Mouse (Mus musculus): Measurements from ENCODE around the gene Krtcap2. TPM values are rescaled to one million over a fixed set of nuclear protein-coding genes. Genes with fewer than 3 reads are reported as not detected.

Krtcap2 gene
- polyA plus RNA-seq, 1 experiment from 2014 or later: 271 TPM

- no peak within 1 kb of the TSS for H3K4me2 ChIP-seq (replicated peaks)
- 56% methylated on average over 7 of the region's 7 CpGs for WGBS
- no peak within 1 kb of the TSS for H3K27ac ChIP-seq
- H3K4me3 ChIP-seq: no peak within 1 kb of the TSS
- H3K4me1 ChIP-seq: no peaks in the 10 kb centered on the region
- H3K36me3 ChIP-seq: no peaks in the 10 kb centered on the region
- no peaks in the 10 kb centered on the region for H3K9me3 ChIP-seq (replicated peaks)
- no peak within 1 kb of the TSS for H3K9ac ChIP-seq
- no peak for ATAC-seq (ENCODE audit: low FRiP score)
- no peaks in the 10 kb centered on the region; the same call in 1 of the 2 replicates for H3K27me3 ChIP-seq
Observed at GRCm38 (mm10) chr3:89259076-89259475, 13.3 kb downstream of the Krtcap2 start, which contains the start of gene Dpm3. Dpm3 (plus strand) TSS chr3:89259358.

- Histone ChIP-seq H3K4me1 (no peaks in the 10 kb centered on the region), H3K4me2 (replicated peaks) (no peak overlapping the region), H3K27ac (no peak overlapping the region), H3K9me3 (replicated peaks) (no peaks in the 10 kb centered on the region), H3K4me3 (no peak overlapping the region), H3K9ac (no peak overlapping the region), H3K36me3 (no peaks in the 10 kb centered on the region), H3K27me3 (no peaks in the 10 kb centered on the region; the same call in 1 of the 2 replicates)
- ATAC-seq (ENCODE audit: low FRiP score): no peak
- WGBS: 67% methylated on average over 3 of the region's 3 CpGs
Observed at GRCm38 (mm10) chr3:89260211-89260610, 14.4 kb downstream of the Krtcap2 start.

- Histone ChIP-seq H3K9me3 (replicated peaks) (no peaks in the 10 kb centered on the region), H3K4me2 (replicated peaks) (no peak overlapping the region), H3K27ac (no peak overlapping the region), H3K27me3 (no peaks in the 10 kb centered on the region; the same call in 1 of the 2 replicates), H3K9ac (no peak overlapping the region), H3K4me3 (no peak overlapping the region), H3K36me3 (no peaks in the 10 kb centered on the region), H3K4me1 (peaks cover 11% of the 10 kb centered on the region)
- 77% methylated on average over 10 of the region's 10 CpGs for WGBS
- no peak for ATAC-seq (ENCODE audit: low FRiP score)
Observed at GRCm38 (mm10) chr3:89262417-89262816, 16.7 kb downstream of the Krtcap2 start.

GRCm38 (mm10) chr3:89266439-89266893 is 20.7 kb downstream of the Krtcap2 start:
- peak; percentile 84 for ATAC-seq (ENCODE audit: low FRiP score)
- Histone ChIP-seq H3K4me1 (peaks cover 34% of the 10 kb centered on the region), H3K4me2 (replicated peaks) (peak overlapping the region; percentile 65), H3K9me3 (replicated peaks) (no peaks in the 10 kb centered on the region), H3K9ac (peak overlapping the region; percentile 75), H3K27ac (peak overlapping the region; percentile 69), H3K4me3 (peak overlapping the region; percentile 57), H3K27me3 (no peaks in the 10 kb centered on the region), H3K36me3 (no peaks in the 10 kb centered on the region)
- 2% methylated on average over 20 of the region's 20 CpGs for WGBS

GRCm38 (mm10) chr3:89268916-89269315 is 23.1 kb downstream of the Krtcap2 start:
- no peaks in the 10 kb centered on the region for H3K27me3 ChIP-seq
- no peak for ATAC-seq (ENCODE audit: low FRiP score)
- H3K9ac ChIP-seq: no peak overlapping the region
- no peaks in the 10 kb centered on the region for H3K36me3 ChIP-seq
- no peak overlapping the region for H3K4me3 ChIP-seq
- WGBS: 48% methylated on average over 8 of the region's 8 CpGs
- H3K4me1 ChIP-seq: peaks cover 34% of the 10 kb centered on the region
- H3K4me2 ChIP-seq (replicated peaks): no peak overlapping the region; the same call in 1 of the 2 replicates
- no peak overlapping the region for H3K27ac ChIP-seq
- H3K9me3 ChIP-seq (replicated peaks): no peaks in the 10 kb centered on the region

- peak within 1 kb of the TSS; percentile 68 for H3K27ac ChIP-seq
Observed at GRCm38 (mm10) chr3:89270051-89270755, 24.4 kb downstream of the Krtcap2 start, which contains the start of gene Slc50a1. Slc50a1 (minus strand) TSS chr3:89270570.

GRCm38 (mm10) chr3:89270891-89271290 is 25.1 kb downstream of the Krtcap2 start:
- Histone ChIP-seq H3K9me3 (replicated peaks) (no peaks in the 10 kb centered on the region), H3K9ac (peak overlapping the region; percentile 73; the same call in 1 of the 2 replicates), H3K4me1 (peaks cover 33% of the 10 kb centered on the region), H3K4me3 (peak overlapping the region; percentile 44), H3K36me3 (no peaks in the 10 kb centered on the region), H3K27me3 (no peaks in the 10 kb centered on the region), H3K4me2 (replicated peaks) (peak overlapping the region; percentile 66), H3K27ac (no peak overlapping the region)
- 77% methylated on average over 6 of the region's 6 CpGs for WGBS
- no peak for ATAC-seq (ENCODE audit: low FRiP score)

More at GRCm38 (mm10) chr3:89270051-89270755, 24.4 kb downstream of the Krtcap2 start, which contains the start of gene Slc50a1:
- Histone ChIP-seq H3K27me3 (no peaks in the 10 kb centered on the region), H3K4me2 (replicated peaks) (peak within 1 kb of the TSS; percentile 66), H3K4me3 (peak within 1 kb of the TSS; percentile 44), H3K9ac (peak within 1 kb of the TSS; percentile 73), H3K9me3 (replicated peaks) (no peaks in the 10 kb centered on the region), H3K4me1 (peaks cover 34% of the 10 kb centered on the region), H3K36me3 (no peaks in the 10 kb centered on the region)
- 4% methylated on average over 39 of the region's 39 CpGs for WGBS
- peak; percentile 35; the same call in 1 of the 2 replicates for ATAC-seq (ENCODE audit: low FRiP score)

- H3K9ac ChIP-seq: no peak overlapping the region
- no peak overlapping the region for H3K4me3 ChIP-seq
- H3K4me2 ChIP-seq (replicated peaks): no peak overlapping the region
- 67% methylated on average over 6 of the region's 6 CpGs for WGBS
- no peaks in the 10 kb centered on the region for H3K9me3 ChIP-seq (replicated peaks)
- H3K27ac ChIP-seq: no peak overlapping the region
- no peaks in the 10 kb centered on the region for H3K36me3 ChIP-seq
- H3K4me1 ChIP-seq: peaks cover 29% of the 10 kb centered on the region
- H3K27me3 ChIP-seq: no peaks in the 10 kb centered on the region; the same call in 1 of the 2 replicates
- ATAC-seq (ENCODE audit: low FRiP score): no peak
Observed at GRCm38 (mm10) chr3:89271760-89272159, 26.0 kb downstream of the Krtcap2 start.

- ATAC-seq (ENCODE audit: low FRiP score): no peak
- Histone ChIP-seq H3K4me1 (peaks cover 33% of the 10 kb centered on the region), H3K4me3 (no peak overlapping the region), H3K9me3 (replicated peaks) (no peaks in the 10 kb centered on the region), H3K27ac (no peak overlapping the region), H3K36me3 (no peaks in the 10 kb centered on the region), H3K27me3 (peaks cover 37% of the 10 kb centered on the region), H3K4me2 (replicated peaks) (no peak overlapping the region), H3K9ac (no peak overlapping the region)
- 91% methylated on average over 13 of the region's 13 CpGs for WGBS
Observed at GRCm38 (mm10) chr3:89276061-89276460, 30.3 kb downstream of the Krtcap2 start.

- no peak for ATAC-seq (ENCODE audit: low FRiP score)
- Histone ChIP-seq H3K9ac (peak overlapping the region; percentile 47; the same call in 1 of the 2 replicates), H3K36me3 (no peaks in the 10 kb centered on the region), H3K4me3 (peak overlapping the region; percentile 12; the same call in 1 of the 2 replicates), H3K4me1 (peaks cover 39% of the 10 kb centered on the region), H3K27ac (peak overlapping the region; percentile 49; the same call in 1 of the 2 replicates), H3K9me3 (replicated peaks) (no peaks in the 10 kb centered on the region), H3K27me3 (peaks cover 49% of the 10 kb centered on the region), H3K4me2 (replicated peaks) (peak overlapping the region; percentile 89)
- 49% methylated on average over 14 of the region's 14 CpGs for WGBS
Observed at GRCm38 (mm10) chr3:89277281-89278021, 31.7 kb downstream of the Krtcap2 start.

GRCm38 (mm10) chr3:89278107-89278506 is 32.3 kb downstream of the Krtcap2 start:
- H3K4me2 ChIP-seq (replicated peaks): peak overlapping the region; percentile 89
- no peak overlapping the region for H3K27ac ChIP-seq
- H3K4me1 ChIP-seq: peaks cover 39% of the 10 kb centered on the region

GRCm38 (mm10) chr3:89278643-89279042 is 32.9 kb downstream of the Krtcap2 start:
- Histone ChIP-seq H3K9ac (peak overlapping the region; percentile 61), H3K4me1 (peaks cover 39% of the 10 kb centered on the region), H3K4me2 (replicated peaks) (peak overlapping the region; percentile 89), H3K27ac (no peak overlapping the region), H3K9me3 (replicated peaks) (no peaks in the 10 kb centered on the region), H3K4me3 (peak overlapping the region; percentile 43), H3K27me3 (peaks cover 49% of the 10 kb centered on the region), H3K36me3 (no peaks in the 10 kb centered on the region)
- ATAC-seq (ENCODE audit: low FRiP score): no peak
- 22% methylated on average over 8 of the region's 8 CpGs for WGBS

More at GRCm38 (mm10) chr3:89278107-89278506, 32.3 kb downstream of the Krtcap2 start:
- no peak for ATAC-seq (ENCODE audit: low FRiP score)
- Histone ChIP-seq H3K27me3 (peaks cover 49% of the 10 kb centered on the region), H3K9me3 (replicated peaks) (no peaks in the 10 kb centered on the region), H3K9ac (peak overlapping the region; percentile 61; the same call in 1 of the 2 replicates), H3K36me3 (no peaks in the 10 kb centered on the region), H3K4me3 (peak overlapping the region; percentile 3; the same call in 1 of the 2 replicates)
- WGBS: 77% methylated on average over 7 of the region's 7 CpGs
